ENCODE assay signal across 21 mouse cellular contexts in the genomic region with DNA sequence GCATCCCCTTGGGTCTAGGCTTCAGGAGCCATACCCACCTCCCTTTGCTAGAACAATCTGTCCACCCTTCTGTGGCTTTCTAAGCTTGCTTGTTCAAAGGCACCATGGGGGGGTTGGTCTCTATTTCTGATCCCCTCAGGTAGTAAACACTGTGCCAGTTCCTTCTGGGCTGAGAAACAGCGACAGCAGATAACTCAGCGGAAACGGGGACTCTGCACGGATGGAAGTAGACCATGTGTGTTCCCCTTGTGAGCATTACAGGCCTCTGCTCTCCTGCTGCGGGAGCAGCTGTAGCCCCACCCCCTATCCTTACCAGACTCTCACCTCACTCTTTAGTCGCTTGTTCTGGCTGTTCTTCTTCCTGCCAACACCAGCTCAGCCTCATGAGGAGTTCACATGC. TPM values are rescaled to one million over a fixed set of nuclear protein-coding genes. Genes with fewer than 3 reads are reported as not detected.
A peak's percentile ranks its signal among the peaks of the same experiment; 100 is the strongest.
DNase-seq lines count a peak whose midpoint lies in the region; ATAC-seq lines count a peak whose summit lies in the region.
"Had no signal": no experiment of that assay in that cellular context is flagged by ENCODE, and none has a peak within 500 bp of the region (broad histone marks: within the 10 kb centered on the region; RNA-seq: fewer than 3 reads in every experiment).

No protein-coding gene starts in this region.

- no peaks in the 10 kb centered on the region for H3K9me3 ChIP-seq in forebrain, embryonic 16.5 days (ENCODE audit: control insufficient read depth, low read length)
- H3K9me3 ChIP-seq: heart, embryonic 12.5 days; limb, embryonic 12.5 days; liver, embryonic 13.5 days had no signal

- 0 out of 2 replicates have a peak overlapping the region, but pooled peaks have one; percentile 1 for H3K27ac ChIP-seq in forebrain, embryonic 16.5 days (ENCODE audit: low read length)
- H3K27ac ChIP-seq: left cerebral cortex, adult 2 months; limb, embryonic 12.5 days; liver, embryonic 13.5 days had no signal

- intact Hi-C loops in left cerebral cortex, postnatal 4 days (cut with DNase I), result no loop called here
- intact Hi-C loops in left cerebral cortex, postnatal 10 days (cut with DNase I), result no loop called here

- no peaks in the 10 kb centered on the region for H3K4me1 ChIP-seq in forebrain, embryonic 16.5 days (replicated peaks; ENCODE audit: control insufficient read depth, insufficient read depth, low read length)
- H3K4me1 ChIP-seq: heart, embryonic 12.5 days; limb, embryonic 12.5 days; liver, embryonic 13.5 days had no signal

- no peaks in the 10 kb centered on the region for H3K27me3 ChIP-seq in forebrain, embryonic 16.5 days (replicated peaks; ENCODE audit: control insufficient read depth, insufficient read depth, low read length)
- H3K27me3 ChIP-seq: heart, embryonic 12.5 days; limb, embryonic 12.5 days; liver, embryonic 13.5 days had no signal

- no peaks in the 10 kb centered on the region for H3K36me3 ChIP-seq in forebrain, embryonic 16.5 days (ENCODE audit: control insufficient read depth, insufficient read depth)
- H3K36me3 ChIP-seq: heart, embryonic 12.5 days; limb, embryonic 12.5 days; liver, embryonic 13.5 days had no signal

- 53% methylated on average over 6 of the region's 6 CpGs for WGBS in forebrain, embryonic 16.5 days

- H3K4me3 ChIP-seq in forebrain, embryonic 16.5 days (replicated peaks; ENCODE audit: low read length), result no peak overlapping the region
- H3K4me3 ChIP-seq: heart, embryonic 12.5 days; left cerebral cortex, adult 2 months; limb, embryonic 12.5 days; liver, embryonic 13.5 days had no signal

- no peak overlapping the region for H3K9ac ChIP-seq in forebrain, embryonic 16.5 days (replicated peaks; ENCODE audit: low read depth, low read length)
- H3K9ac ChIP-seq: heart, embryonic 12.5 days; limb, embryonic 12.5 days; liver, embryonic 13.5 days had no signal

- DNase-seq in heart, adult 11 months, result peak; percentile 78
- DNase-seq in heart, postnatal 4 days, result no peak
- DNase-seq in left cerebral cortex, postnatal 4 days, result peak; percentile 87
- no peak for DNase-seq in left cerebral cortex, postnatal 10 days (ENCODE audit: extremely low spot score in 1 of 2, low spot score in 2 of 2)
- peak; percentile 93 for DNase-seq in cerebellum, adult 8-10 months
- no peak for DNase-seq in spleen, postnatal 14 days (ENCODE audit: low spot score in 2 of 2)
- DNase-seq in natural killer cell, adult 2 months (ENCODE audit: low spot score in 2 of 2), result no peak
- DNase-seq: adrenal gland, adult 8-10 months; kidney, postnatal 10 days; liver, embryonic 13.5 days; midbrain, embryonic 14.5 days; right cerebral cortex, adult 18-20 months; thymus, postnatal 14 days had no signal

- peak; percentile 81 for ATAC-seq in forebrain, embryonic 16.5 days
- ATAC-seq: intestine, embryonic 16.5 days had no signal

- H3K4me2 ChIP-seq in forebrain, embryonic 16.5 days (ENCODE audit: low read length), result no peak overlapping the region
- H3K4me2 ChIP-seq: heart, embryonic 12.5 days; limb, embryonic 12.5 days; liver, embryonic 13.5 days had no signal

RNA-seq across cellular contexts. Expression of gene Stxbp5l, which starts 58.2 kb away (rescaled TPM):
- total RNA-seq in heart, postnatal 4 days (2021), result under 1 TPM; 0.16 to 0.48 TPM
- total RNA-seq in left cerebral cortex, postnatal 4 days (2021), result 10 to 100 TPM; 32.9 to 37.9 TPM
- total RNA-seq in left cerebral cortex, postnatal 10 days (2021), result 10 to 100 TPM; 67.9 to 72.3 TPM
- polyA plus RNA-seq in forebrain, embryonic 16.5 days (2015; fragmentation: Nextera tagmentation; extraction: Ambion mirVana), result 6.2 and 8.5 TPM in 2 replicates
- total RNA-seq: hematopoietic stem cell, adult 5-6 weeks had no signal
- polyA plus RNA-seq: gonadal fat pad, adult 2 months; spleen, adult 2 months had no signal

Comparison
In these comparisons a context has a peak if more than half of its experiments do, and no peak if none do; other contexts are left out.
1. DNase-seq: peak in heart, adult 11 months (single experiment), left cerebral cortex, postnatal 4 days (single experiment) and cerebellum, adult 8-10 months (single experiment); none in heart, postnatal 4 days (single experiment), left cerebral cortex, postnatal 10 days (0 of 2), spleen, postnatal 14 days (0 of 2) and natural killer cell, adult 2 months (0 of 2).
2. RNA of gene Stxbp5l, which starts 58.2 kb away (total RNA-seq): 67.9 to 72.3 TPM in left cerebral cortex, postnatal 10 days and 32.9 to 37.9 TPM in left cerebral cortex, postnatal 4 days; 0.16 to 0.48 TPM in heart, postnatal 4 days; every median in the first group is over 10 times any median in the second.